Mouse (Mus musculus) lung, embryonic 16.5 days (tissue): Measurements from ENCODE around the gene Cradd. TPM values are rescaled to one million over a fixed set of nuclear protein-coding genes. Genes with fewer than 3 reads are reported as not detected.
A peak's percentile ranks its signal among the peaks of the same experiment; 100 is the strongest.

ENCODE experiments used
- ATAC-seq: fragments of 200-750 bp; cut with Nextera tagmentation; 2 replicates; pipeline ENCODE4 v1.8.0; 2017; ENCODE audit warnings: low read depth, mild to moderate bottlenecking, moderate library complexity
- H3K27ac ChIP-seq: fragments of 300-500 bp; sonication (generic); 2 replicates; pipeline ENCODE4 v1.5.1; 2014; ENCODE audit warnings: mild to moderate bottlenecking, control low read depth, low read length
- H3K27me3 ChIP-seq: fragments of 300-500 bp; sonication (generic); 2 replicates; pipeline ENCODE4 v1.6.1; 2014; ENCODE audit warnings: low read depth, low read length, mixed read lengths; ENCODE audit not compliant: control insufficient read depth, insufficient read depth
- H3K36me3 ChIP-seq: fragments of 300-500 bp; sonication (generic); 2 replicates; pipeline ENCODE4 v1.6.1; 2014; ENCODE audit warnings: low read length; ENCODE audit not compliant: control insufficient read depth, insufficient read depth
- H3K4me1 ChIP-seq: fragments of 300-500 bp; sonication (generic); replicated peaks from 2 replicates; pipeline ENCODE4 v1.6.1; 2014; ENCODE audit warnings: low read length, mixed read lengths; ENCODE audit not compliant: control insufficient read depth, insufficient read depth
- H3K4me2 ChIP-seq: fragments of 300-500 bp; sonication (generic); 2 replicates; pipeline ENCODE4 v1.6.1; 2014; ENCODE audit warnings: low read depth, low read length, control low read depth
- H3K4me3 ChIP-seq: fragments of 300-500 bp; sonication (generic); 2 replicates; pipeline ENCODE4 v1.5.1; 2014; ENCODE audit warnings: mild to moderate bottlenecking, low read length, control low read depth
- H3K9ac ChIP-seq: fragments of 300-500 bp; sonication (generic); 2 replicates; pipeline ENCODE4 v1.6.1; 2014; ENCODE audit warnings: low read length, control low read depth
- H3K9me3 ChIP-seq: fragments of 300-500 bp; sonication (generic); 2 replicates; pipeline ENCODE4 v1.6.1; 2016; ENCODE audit warnings: low read length; ENCODE audit not compliant: control insufficient read depth
- WGBS: fragments of 180-500 bp; shearing (Covaris S2); extraction: QIAGEN DNeasy Blood & Tissue Kit; methylation state at CpG from one replicate; pipeline ENCODE4 v1.1.7; 2014; 5-methylcytosine and 5-hydroxymethylcytosine counted together
- polyA plus RNA-seq: library from polyadenylated mRNA; unstranded; fragments of >200 nt; fragmentation: Nextera tagmentation; extraction: Ambion mirVana; gene quantifications from 2 replicates; pipeline ENCODE4 v1.2.1, GENCODE M21; 2015

Cradd gene
- polyA plus RNA-seq, 1 experiment from 2014 or later, result 12.0 TPM

DNA sequence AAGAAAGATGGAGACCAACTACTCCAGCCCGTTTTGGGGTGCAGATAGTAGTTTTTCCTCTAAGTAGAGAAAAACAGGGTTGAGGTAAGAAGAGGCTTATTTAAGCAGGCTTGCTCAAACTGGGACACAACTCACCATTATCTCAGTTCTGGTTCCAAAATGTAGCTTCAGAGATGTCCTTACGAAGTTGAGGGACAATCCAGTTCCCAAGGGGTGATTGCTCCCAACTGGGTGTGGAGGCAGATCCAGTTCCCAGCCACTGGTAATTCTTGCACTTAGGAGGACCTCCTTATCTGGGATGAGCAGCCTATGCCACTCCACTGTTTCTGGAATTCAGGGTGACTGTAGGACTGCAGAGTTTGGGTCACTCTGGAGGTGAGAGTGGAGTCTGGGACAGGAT, 159.0 kb downstream of the Cradd start:
- Histone ChIP-seq H3K27ac (no peak overlapping the region), H3K27me3 (no peaks in the 10 kb centered on the region), H3K4me3 (no peak overlapping the region), H3K9ac (no peak overlapping the region), H3K4me1 (peaks cover 15% of the 10 kb centered on the region), H3K9me3 (no peaks in the 10 kb centered on the region), H3K4me2 (no peak overlapping the region), H3K36me3 (no peaks in the 10 kb centered on the region)
- WGBS, result 76% methylated on average over 2 of the region's 2 CpGs
- ATAC-seq, result no peak

- no peak overlapping the region for H3K9ac ChIP-seq
- 16% methylated on average over 8 of the region's 8 CpGs for WGBS
- peak; percentile 48 for ATAC-seq
- no peaks in the 10 kb centered on the region for H3K9me3 ChIP-seq
- peaks cover 17% of the 10 kb centered on the region for H3K4me1 ChIP-seq
- peak overlapping the region; percentile 32 for H3K4me2 ChIP-seq
- no peaks in the 10 kb centered on the region for H3K36me3 ChIP-seq
- H3K27ac ChIP-seq, result peak overlapping the region; percentile 81
- no peak overlapping the region for H3K4me3 ChIP-seq
- H3K27me3 ChIP-seq, result no peaks in the 10 kb centered on the region
These were observed 161.1 kb downstream of the Cradd start for GRCm38 (mm10) chr10:95162691-95163374.

- no peaks in the 10 kb centered on the region for H3K27me3 ChIP-seq
- no peak overlapping the region for H3K4me2 ChIP-seq
- H3K4me1 ChIP-seq, result peaks cover 17% of the 10 kb centered on the region
- H3K27ac ChIP-seq, result peak overlapping the region; percentile 81
- 39% methylated on average over 9 of the region's 9 CpGs for WGBS
- peak; percentile 84 for ATAC-seq
- H3K4me3 ChIP-seq, result no peak overlapping the region
- no peak overlapping the region for H3K9ac ChIP-seq
- H3K36me3 ChIP-seq, result no peaks in the 10 kb centered on the region
- H3K9me3 ChIP-seq, result no peaks in the 10 kb centered on the region
These were observed 164.2 kb downstream of the Cradd start for GRCm38 (mm10) chr10:95159675-95160256.

DNA sequence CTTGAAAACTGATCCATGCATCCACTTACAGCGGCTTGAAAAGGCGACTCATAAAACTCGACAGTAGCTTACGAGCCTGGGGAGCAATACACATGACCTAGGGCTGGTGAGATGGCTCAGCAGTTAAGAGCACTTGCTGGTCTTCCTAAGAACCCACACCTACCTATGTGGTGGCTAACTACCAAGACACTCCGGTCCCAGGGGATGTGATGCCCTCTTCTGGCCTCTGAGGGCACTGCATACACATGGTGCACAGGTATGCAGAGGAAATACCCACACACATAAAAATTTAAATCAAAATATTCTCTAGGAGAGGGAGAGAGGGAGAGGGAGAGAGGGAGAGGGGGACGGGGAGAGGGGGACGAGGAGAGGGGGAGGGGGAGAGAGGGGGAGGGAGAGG, 167.5 kb downstream of the Cradd start:
- no peaks in the 10 kb centered on the region for H3K36me3 ChIP-seq
- no peak overlapping the region for H3K9ac ChIP-seq
- no peak for ATAC-seq
- no peak overlapping the region for H3K27ac ChIP-seq
- no peak overlapping the region for H3K4me2 ChIP-seq
- H3K27me3 ChIP-seq, result no peaks in the 10 kb centered on the region
- H3K4me3 ChIP-seq, result no peak overlapping the region
- no peaks in the 10 kb centered on the region for H3K9me3 ChIP-seq
- H3K4me1 ChIP-seq, result peaks cover 7% of the 10 kb centered on the region
- 86% methylated on average over 5 of the region's 7 CpGs for WGBS

DNA sequence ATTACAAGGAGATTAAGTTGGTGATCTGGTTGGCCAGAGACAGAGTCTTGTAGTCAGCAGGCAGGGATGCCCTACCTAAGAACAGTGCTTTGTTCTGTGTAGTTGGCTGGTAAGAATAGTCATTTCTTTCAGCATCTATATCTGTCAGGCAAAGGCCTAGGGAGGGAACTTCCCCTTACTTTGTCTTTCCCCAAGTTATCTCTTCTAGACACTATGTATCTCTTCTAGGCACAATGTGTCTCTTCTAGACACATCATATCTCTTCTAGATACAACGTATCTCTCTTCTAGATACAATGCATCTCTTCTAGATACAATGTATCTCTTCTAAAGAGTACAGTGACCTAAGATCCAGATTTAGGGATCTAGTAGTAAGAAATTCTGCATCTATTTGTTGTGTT, 169.3 kb downstream of the Cradd start:
- no peak overlapping the region for H3K4me2 ChIP-seq
- H3K4me3 ChIP-seq, result no peak overlapping the region
- peaks cover 8% of the 10 kb centered on the region for H3K4me1 ChIP-seq
- no peaks in the 10 kb centered on the region for H3K36me3 ChIP-seq
- 78% methylated on average over 1 of the region's 1 CpGs for WGBS
- no peaks in the 10 kb centered on the region for H3K27me3 ChIP-seq
- no peak overlapping the region for H3K27ac ChIP-seq
- no peaks in the 10 kb centered on the region for H3K9me3 ChIP-seq
- no peak overlapping the region for H3K9ac ChIP-seq
- no peak for ATAC-seq

GRCm38 (mm10) chr10:95153224-95153623, 170.7 kb downstream of the Cradd start:
- no peak overlapping the region for H3K4me2 ChIP-seq
- ATAC-seq, result no peak
- H3K4me1 ChIP-seq, result peaks cover 8% of the 10 kb centered on the region; the same call in 1 of the 2 replicates
- H3K27me3 ChIP-seq, result no peaks in the 10 kb centered on the region
- no peak overlapping the region for H3K27ac ChIP-seq
- WGBS, result 74% methylated on average over 7 of the region's 7 CpGs
- H3K9ac ChIP-seq, result no peak overlapping the region
- no peaks in the 10 kb centered on the region for H3K9me3 ChIP-seq
- no peak overlapping the region for H3K4me3 ChIP-seq
- no peaks in the 10 kb centered on the region for H3K36me3 ChIP-seq

DNA sequence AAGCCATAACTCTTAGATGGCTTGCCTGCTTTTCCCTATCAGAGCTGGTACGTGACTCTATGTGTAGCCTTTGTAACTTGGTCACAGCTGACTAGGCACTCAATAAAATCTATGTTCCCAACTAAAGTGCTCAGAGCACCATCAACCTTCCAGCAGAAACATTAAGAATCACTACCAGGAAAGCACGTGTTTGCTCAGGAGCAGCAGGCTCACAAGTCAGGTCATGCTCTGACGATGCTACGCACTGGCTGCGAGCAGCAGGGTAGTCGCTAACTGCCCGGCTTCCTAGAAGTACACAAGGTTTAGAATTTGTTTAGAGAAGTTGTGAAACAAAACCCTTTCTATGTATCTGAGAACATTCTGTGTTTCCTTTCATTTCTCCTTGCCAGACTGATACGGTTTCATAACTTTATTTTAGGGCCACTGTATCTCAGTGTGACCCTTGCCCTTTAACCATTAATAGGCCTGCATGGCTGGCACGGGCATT, 171.4 kb downstream of the Cradd start:
- no peaks in the 10 kb centered on the region for H3K9me3 ChIP-seq
- no peak overlapping the region for H3K27ac ChIP-seq
- H3K4me3 ChIP-seq, result no peak overlapping the region
- no peak overlapping the region for H3K4me2 ChIP-seq
- H3K9ac ChIP-seq, result no peak overlapping the region
- H3K27me3 ChIP-seq, result no peaks in the 10 kb centered on the region
- WGBS, result 63% methylated on average over 9 of the region's 9 CpGs
- ATAC-seq, result no peak
- peaks cover 10% of the 10 kb centered on the region for H3K4me1 ChIP-seq
- no peaks in the 10 kb centered on the region for H3K36me3 ChIP-seq

- WGBS, result 90% methylated on average over 6 of the region's 6 CpGs
- H3K4me2 ChIP-seq, result no peak overlapping the region
- no peaks in the 10 kb centered on the region for H3K9me3 ChIP-seq
- no peak overlapping the region for H3K9ac ChIP-seq
- no peak for ATAC-seq
- no peak overlapping the region for H3K27ac ChIP-seq
- H3K4me1 ChIP-seq, result peaks cover 24% of the 10 kb centered on the region
- no peak overlapping the region for H3K4me3 ChIP-seq
- no peaks in the 10 kb centered on the region for H3K36me3 ChIP-seq
- H3K27me3 ChIP-seq, result no peaks in the 10 kb centered on the region
These were observed 172.7 kb downstream of the Cradd start for GRCm38 (mm10) chr10:95151012-95151768.

GRCm38 (mm10) chr10:95149666-95150065, 174.3 kb downstream of the Cradd start:
- Histone ChIP-seq H3K9ac (no peak overlapping the region), H3K36me3 (no peaks in the 10 kb centered on the region), H3K4me3 (no peak overlapping the region), H3K4me2 (no peak overlapping the region), H3K27me3 (no peaks in the 10 kb centered on the region), H3K27ac (0 out of 2 replicates have a peak overlapping the region, but pooled peaks have one; percentile 12), H3K4me1 (peaks cover 36% of the 10 kb centered on the region), H3K9me3 (no peaks in the 10 kb centered on the region)
- ATAC-seq, result no peak
- 21% methylated on average over 1 of the region's 1 CpGs for WGBS
